Mouse (Mus musculus) retina, adult 2 months (tissue): Measurements from ENCODE around the gene Cct4.

ENCODE experiments used
- DNase-seq: peaks from one replicate; pipeline ENCODE4 v3.0.0-alpha.2; 2012; ENCODE audit warnings: low read depth, low spot score

Gene Cct4

DNA sequence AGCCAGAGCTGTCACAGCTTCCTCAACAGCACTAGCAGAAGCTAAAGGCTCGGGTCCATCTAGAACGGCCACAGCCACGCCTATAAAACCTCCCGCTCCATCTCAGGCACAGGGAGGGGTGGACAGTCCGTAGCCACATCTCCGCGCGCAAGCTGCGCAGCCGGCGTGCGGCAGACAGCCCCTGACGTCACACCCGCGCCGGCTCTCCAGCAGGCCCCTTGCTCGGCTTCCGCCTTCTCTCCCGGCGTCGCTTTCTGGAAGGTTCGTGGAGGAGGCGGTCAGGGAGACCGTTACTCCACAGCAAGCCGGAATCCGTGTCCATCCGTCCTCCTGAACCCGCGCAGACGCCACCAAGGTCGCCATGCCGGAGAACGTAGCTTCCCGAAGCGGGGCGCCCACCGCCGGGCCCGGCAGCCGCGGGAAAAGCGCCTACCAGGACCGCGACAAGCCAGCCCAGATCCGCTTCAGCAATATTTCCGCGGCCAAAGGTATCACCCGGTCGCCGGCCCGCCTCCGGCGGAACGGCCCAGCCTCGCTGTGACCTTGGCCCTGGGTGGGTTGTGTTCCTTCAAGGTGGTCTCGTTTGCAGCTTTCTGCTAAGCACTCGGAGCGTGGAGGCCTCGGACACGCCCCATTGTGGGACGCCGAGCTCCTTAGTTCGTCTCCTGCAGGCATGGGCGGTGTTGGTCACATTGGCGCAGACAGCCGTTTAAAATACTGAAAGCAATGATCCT is at the start of gene Cct4:
TSS of gene Cct4 (plus strand) at position 127 of the 734 bp plus-strand sequence.
- DNase-seq: peak; percentile 84

DNA sequence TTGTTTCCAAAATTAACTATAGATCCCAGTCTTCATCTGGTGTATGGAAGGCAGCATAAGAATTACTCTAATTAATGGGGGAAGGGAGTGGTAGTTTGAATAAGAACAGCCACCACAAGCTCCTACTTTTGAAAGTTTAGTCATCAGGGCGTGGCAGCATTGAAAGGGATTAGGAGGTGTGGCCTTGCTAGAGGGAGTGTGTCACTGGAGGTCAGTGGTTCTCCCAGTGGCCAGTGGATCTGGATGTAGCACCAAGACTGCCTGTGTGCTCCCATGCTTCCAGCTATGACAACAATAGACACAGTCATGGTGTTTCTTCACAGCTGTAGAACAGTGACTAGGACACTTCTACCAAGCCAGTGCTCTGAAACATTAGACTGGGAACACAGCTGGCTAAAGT is 41.2 kb upstream of the Cct4 start:
- no peak for DNase-seq

DNA sequence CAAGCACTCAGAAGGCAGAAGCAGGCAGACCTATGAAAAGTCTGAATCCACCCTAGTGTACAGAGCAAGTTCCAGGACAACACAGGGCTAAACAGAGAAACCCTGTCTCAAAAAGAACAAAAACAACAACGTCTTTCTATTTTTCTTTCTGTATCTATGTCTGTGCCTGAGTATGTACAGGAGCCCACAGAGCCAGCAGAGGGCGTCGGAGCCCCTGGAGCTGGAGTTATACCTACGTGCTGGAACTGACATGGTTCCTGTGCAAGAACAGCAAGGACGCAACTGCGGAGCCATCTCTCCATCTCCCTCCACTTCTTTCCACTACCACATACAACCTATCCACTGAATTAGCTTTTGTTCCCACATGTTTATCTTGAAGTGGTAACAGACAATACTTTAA is 40.2 kb upstream of the Cct4 start:
- DNase-seq: no peak

DNA sequence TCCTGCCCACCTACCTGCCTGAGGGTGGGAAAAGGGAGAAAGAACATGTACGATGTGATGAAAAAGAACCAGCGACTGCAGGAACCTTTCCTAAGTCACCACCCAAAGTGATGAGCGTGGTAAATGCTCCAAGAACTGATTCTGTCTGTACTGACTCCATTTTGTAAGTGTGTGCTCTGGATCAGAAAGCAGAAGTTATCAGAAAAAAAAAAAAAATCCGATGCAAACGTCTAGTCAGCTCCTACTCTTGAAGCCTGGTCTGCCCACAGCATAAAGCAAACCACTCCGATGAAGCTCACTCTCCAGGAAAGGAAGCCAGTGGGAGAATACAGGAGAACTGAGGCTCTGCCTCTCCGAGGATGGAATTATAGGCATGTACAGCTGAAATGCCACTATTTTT is 37.7 kb upstream of the Cct4 start:
- DNase-seq: no peak

DNA sequence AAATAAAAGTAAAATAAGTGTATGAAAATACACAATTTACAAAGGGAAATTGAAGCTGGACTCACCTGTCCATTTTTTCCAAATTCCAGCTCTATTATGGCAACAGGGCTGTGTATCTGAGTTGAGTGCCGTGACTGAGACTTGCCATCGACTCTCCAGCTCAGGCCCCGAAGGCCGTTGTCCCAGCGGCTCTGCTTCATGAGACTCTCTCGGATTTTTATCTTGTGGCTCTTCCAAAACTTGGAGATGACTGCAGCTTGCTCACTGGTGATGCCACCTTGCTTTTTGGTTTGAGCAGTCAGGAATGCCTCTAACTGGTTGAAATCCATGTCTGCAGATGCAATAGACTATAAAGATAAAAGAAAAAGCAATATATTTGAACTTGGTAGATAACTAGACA is 34.0 kb upstream of the Cct4 start:
- no peak for DNase-seq

DNA sequence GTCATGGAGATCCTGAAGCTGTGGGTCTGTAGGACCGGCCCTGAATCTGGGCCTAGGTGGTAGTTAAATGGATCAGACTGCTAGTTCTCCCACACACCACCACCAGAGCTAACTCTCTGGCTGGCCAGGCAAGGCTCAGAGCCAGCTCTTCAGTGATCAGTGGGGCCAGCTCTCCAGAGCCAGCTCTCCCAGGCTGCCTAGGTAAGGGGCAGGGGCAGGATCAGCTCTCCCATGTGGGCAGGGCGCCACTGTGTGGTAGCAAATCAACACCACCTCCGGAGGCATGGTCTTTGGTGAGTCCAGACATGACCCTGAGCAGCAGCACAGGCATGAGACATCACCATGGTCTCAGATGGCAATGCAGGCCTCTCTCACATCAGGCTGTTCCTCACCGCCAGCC is 33.5 kb upstream of the Cct4 start:
- no peak for DNase-seq

DNA sequence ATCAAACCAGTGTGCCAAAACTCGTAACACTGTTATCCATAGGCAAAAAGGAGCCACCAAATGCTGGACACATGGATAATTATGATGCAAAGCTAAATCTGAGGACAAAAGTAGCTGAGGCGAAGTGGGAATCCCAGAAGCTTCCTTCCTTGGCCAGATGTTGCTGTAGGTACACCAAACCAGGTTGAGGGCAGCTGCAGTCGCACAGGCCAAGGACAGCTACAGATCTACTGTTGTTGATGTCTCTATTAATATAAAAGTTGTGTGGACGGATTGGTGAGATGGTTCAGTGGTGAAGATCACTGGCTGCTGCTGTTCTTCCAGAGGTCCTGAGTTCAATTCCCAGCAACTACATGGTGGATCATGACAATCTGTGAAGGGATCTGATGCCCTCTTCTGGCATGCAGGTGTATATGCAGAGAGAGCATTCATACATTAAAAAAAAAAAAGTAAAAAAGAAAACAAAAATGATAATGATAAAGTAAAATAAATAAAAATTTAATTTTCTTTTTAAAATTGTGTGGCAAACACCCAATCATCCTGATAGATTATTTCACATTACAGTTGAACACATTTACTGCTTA is 32.4 kb upstream of the Cct4 start:
- DNase-seq: no peak

DNA sequence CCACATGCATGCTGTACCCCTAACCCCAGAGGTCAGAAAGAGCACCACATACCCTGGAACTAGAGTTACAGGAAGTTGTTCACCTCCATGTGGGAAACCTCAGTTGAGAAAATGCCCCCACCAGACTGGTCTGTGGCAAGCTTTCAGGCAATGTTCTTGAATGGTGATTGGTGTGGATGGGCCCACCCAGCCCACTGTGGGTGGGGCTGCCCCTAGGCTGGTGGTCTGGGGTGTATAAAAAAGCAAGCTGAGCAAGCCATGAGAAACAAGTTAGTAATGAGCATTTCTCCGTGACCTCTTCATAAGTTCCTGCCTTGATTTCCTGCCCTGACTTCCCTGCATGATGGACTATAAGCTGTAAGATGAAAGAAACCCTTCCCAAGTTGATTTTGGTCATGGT is 28.2 kb upstream of the Cct4 start:
- DNase-seq: no peak

DNA sequence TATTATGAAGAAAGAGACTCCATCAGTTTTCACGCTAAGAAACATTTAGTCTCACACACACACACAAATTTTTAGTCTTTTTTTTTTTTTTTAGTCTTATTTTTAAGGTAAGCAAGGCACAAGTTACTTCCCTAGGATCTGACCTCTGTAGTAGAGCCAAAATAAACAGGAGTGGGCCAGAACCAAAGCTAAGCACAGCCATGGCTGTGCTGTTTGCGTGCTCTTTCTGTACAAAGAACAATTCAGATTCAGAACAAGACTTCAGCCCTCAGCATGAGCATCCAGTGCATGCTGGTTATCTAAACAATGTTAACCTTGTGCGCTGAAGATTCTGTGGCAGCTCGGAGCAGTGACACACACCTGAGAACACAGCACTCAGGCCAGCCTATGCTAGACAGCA is 25.9 kb upstream of the Cct4 start:
- DNase-seq: no peak

DNA sequence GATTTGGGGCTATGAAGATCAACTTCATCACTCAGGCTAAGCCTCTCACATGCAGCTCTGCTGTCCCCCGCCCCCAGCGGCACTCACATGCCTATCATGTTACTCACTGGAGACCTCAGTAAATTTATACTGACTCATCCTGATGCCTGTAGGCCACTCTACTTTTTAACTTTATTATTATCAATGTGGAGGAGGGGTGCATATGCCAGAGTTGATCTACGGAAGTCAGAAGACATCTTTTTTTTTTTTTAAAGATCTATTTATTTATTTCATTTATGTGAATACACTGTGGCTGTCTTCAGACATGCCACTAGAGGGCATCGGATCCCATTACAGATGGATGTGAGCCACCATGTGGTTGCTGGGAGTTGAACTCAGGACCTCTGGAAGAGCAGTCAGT is 24.8 kb upstream of the Cct4 start:
- no peak for DNase-seq

DNA sequence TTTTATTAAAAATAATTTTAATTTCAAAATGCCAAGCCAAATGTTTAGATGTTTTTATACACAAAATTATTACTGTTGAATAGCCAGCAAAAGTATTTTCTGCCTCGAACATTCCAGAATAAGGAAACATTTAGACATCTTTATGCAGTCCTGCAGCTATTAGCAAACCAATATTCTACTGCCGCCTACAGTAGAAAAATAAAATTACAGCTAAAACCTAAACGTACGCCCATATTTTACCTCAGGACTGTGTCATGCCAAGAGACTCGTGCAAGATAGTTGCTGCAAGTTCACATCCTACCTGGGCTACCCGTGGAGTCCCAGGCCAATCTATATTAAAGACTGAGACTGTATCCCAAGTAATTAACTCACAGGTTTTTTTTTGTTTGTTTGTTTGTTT is 20.8 kb upstream of the Cct4 start:
- no peak for DNase-seq

DNA sequence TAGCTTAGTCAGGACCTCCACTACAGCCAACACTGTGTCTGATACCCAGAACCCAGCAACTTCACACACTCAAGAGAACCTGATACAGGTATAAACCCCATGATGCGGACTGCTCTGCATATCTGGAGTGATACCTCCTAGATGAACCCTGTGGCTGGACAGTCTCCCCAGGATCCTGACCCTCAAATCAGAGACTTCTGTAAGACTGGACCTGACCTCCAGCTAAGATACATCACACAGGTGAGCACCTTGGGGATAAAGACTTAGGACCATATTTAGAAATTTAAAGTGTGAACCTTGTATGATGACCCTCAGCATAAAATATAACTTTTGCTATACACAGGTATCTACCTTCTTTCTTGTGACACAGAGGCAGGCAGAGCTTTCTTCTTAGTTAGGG is 19.8 kb upstream of the Cct4 start:
- DNase-seq: no peak

DNA sequence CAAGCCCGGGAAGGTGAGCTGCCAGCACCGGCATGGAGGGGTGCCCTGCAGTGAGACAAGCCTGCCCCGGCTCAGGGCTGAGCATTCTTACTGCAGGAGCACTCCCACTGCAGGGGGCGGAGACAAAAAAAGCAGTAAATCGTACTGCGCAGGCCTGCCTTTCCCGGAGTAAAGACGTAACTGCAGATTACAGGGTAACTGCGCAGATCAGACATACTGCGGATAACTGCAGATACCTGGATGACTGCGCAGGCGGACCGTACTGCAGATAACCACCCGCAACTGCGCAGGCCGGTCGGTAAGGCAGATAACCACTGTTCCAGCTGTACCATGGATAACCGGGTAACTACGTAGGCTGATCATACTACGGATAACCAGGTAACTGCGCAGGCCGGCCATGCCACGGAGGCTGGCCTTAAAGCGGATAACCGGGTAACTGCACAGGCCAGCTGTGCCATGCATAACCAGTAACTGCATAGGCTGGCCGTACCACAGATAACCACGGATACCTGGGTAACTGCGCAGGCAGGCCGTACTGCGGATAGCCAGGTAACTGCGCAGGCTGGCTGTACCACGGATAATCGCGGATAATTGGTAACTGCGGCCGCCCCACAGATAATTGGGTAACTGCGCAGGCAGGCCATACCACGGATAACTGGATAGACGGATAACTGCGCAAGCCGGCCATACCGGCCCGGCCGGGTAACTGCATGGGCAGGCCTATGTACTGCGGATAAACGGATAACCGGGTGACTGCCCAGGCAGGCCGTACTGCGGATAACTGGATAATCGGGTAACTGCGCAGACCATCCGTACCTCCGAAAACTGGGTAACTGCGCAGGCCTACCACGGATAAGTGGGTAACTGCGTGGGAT is 18.2 kb upstream of the Cct4 start, which contains the start of gene Zrsr1:
TSS of gene Zrsr1 (plus strand) at position 171 of the 875 bp plus-strand sequence.
- DNase-seq: no peak

DNA sequence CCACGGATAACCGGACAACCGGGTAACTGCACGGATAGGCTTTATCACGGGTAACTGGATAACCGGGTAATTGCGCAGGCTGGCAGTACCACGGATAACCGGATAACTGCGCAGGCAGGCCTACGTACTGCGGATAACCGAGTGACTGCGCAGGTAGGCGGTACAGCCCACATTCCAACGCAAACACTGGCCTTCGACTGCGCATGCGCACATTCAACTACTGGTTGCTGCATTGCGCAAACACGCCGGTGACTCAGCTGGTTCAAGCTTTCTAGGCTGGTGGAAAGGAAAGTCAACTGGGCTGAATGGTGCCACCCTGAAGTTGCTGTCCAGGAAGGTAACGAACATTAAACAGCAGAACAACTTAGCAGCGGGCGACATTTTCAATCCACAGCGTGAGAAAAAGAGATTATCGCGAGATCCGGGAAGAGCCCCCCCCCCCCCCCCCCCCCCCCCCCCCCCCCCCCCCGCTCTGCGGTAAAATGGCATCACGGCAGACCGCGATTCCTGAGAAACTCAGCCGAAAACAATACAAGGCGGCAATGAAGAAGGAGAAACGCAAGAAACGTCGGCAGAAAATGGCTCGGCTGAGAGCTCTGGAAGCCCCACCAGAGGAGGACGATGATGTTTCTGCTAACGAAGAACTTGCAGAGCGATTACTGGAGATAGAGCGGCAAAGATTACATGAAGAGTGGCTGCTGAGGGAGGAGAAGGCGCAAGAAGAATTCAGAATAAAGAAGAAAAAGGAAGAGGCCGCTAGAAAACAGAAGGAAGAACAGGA is 17.4 kb upstream of the Cct4 start:
- peak; percentile 60 for DNase-seq

DNA sequence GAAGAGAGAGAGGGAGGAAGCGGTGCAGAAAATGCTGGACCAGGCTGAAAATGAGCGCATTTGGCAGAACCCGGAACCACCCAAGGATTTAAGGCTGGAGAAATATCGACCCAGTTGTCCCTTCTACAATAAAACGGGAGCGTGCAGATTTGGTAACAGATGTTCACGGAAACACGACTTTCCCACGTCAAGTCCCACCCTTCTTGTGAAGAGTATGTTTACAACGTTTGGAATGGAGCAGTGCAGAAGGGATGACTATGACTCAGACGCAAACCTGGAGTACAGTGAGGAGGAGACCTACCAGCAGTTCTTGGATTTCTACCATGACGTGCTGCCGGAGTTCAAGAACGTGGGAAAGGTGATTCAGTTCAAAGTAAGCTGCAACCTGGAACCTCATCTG is 16.7 kb upstream of the Cct4 start:
- DNase-seq: no peak

DNA sequence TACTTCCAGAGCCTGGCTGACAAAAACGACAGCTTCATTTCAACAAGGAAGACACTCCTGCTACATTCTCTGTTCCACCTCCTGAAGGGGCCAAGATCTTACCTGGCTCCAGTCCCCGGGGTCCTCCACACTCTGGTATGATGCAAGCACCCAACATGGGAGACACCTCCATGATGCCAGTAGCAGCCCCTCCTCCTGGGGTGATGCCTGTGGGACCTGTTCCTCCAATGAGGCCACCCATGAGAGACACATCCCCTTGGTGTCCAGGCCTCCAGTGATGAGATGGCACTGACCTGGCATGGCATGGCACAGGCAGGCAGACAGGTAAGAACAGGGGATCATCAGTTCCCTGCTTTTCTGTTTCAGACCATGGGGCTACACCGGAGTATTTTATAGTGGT is 12.1 kb upstream of the Cct4 start:
- no peak for DNase-seq

DNA sequence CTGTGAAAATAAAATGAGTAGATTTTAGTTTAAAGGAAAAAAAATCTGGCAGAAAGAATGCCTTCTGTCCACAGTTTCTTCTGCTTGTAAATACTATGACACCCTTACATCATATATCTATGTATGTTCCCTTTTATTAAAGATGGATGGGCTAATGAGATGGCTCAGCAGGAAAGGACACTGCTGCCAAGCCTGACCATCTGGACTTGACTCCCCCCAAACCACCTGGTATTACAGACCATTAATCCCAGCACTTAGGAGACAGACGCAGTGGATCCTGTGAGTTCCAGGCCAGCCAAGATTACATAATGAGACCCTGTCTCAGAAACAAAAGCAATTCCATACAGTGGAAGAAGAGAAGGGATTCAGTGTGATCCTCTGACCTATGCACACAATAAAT is 11.6 kb upstream of the Cct4 start:
- no peak for DNase-seq

DNA sequence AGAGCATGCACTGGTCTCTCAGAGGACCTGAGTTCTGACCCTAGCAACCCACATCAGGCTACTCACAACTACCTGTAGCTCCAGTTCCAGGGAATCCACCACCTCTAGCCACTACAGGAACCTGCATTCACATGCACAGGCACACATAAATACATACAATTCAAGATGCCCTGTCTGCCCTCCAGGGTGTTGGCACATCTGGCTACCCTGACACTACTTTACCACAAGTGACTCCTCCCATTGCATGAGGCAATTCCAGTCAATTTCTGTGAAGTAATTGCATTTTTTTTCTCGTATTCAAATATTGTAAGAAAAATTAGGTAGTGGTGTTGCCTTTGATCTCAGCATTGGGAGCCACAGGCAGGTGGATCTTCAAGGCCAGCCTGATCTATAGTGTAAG is 11.1 kb upstream of the Cct4 start:
- no peak for DNase-seq

DNA sequence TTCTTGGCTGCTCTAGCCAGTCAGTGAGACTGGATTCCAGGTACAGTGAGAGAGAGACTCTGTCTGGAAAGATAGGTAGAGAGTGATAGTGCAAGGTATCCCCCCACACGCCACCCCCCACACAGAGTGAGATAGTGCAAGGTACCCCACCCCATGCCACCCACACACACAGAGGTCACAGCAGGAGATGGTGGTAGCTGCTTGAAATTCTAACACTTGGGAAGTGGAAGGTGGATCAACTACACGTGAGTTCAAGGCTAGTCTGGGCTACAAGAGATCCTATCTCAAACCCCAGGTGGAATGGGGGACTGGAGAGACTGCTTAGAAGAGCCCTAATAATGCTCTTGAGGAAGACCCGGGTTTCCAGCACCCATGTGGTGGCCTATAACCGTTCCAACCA is 9.3 kb upstream of the Cct4 start:
- no peak for DNase-seq

DNA sequence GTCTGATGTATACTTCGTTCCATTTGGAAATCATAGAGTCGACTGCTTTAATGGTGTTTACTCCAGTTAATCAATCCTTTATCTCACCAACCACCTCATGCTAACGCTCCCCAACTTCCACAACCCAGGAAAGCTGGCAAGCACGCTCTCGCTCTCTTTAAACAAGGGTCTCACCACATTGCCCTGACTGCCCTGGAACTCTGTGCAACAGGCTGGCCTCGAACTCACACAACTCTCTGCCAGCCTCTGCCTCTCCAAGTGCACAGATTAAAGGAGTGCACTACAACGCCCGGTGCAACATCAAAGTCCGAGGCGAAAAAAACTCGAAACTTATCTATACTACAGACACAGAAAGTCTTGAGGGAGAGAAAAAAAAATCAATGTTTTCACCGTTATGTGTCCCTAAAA is 8.8 kb upstream of the Cct4 start:
- DNase-seq: no peak

DNA sequence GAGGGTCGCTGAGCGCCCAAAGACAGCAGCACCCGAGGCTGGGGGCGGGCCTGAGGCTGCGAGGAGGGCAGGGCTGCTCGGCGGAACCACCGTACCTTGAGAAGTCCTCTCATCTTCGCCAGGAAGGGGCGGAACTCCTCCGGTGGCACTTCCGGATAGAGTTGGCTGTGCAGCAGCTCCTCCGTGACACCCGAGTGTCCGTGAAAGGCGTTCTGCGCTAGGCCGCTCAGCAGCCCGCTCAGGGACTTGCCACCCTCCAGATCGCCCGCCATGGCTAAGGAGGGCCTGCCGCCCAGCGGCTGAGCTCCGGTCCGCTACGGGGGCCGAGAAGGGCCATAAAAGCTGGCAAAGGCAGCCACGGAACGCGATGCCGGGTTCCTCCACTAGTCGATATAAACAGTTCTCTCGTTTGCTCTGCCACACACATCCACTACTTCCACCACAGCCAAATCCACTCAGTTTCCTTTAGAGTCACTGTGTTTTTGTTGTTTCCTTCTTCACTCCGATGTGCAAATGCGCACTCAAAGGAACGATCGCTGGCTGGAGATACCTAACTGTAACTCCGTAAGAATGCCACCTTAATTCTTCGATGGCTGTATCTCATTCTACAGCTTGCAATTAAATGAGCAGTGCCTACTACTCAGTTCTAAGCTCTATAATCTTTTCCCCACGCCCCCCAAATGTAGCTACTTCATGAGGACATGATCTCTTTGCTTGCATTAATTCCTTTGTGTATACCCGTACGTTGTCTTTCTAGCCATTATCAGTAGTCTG is 8.1 kb upstream of the Cct4 start, which contains the start of the genes Gm28048 and Commd1:
TSS of gene Gm28048 (minus strand) at position 107 of the 774 bp plus-strand sequence.
TSS of gene Commd1 (minus strand) at position 399 of the 774 bp plus-strand sequence.
- peak; percentile 90 for DNase-seq
